Mouse (Mus musculus) frontal cortex, postnatal 10 days (tissue): ENCODE measurements around the gene Adam17.
A peak's percentile ranks its signal among the peaks of the same experiment; 100 is the strongest.

ENCODE experiments used
- DNase-seq, 2 experiments: peaks; one replicate each; pipeline ENCODE4 v3.0.0; 2022; ENCODE audit warnings: low spot score in 2 of 2, mixed read lengths in 1 of 2

Gene Adam17

GRCm38 (mm10) chr12:21353681-21354080, 19.8 kb downstream of the Adam17 start:
- no peak for DNase-seq

GRCm38 (mm10) chr12:21350113-21350876, 23.1 kb downstream of the Adam17 start:
- DNase-seq, result no peak

- DNase-seq, result no peak
These were observed 26.5 kb downstream of the Adam17 start for GRCm38 (mm10) chr12:21346972-21347371.

- no peak for DNase-seq
These were observed 32.8 kb downstream of the Adam17 start for GRCm38 (mm10) chr12:21340674-21341073.

GRCm38 (mm10) chr12:21337171-21337570, 36.3 kb downstream of the Adam17 start:
- DNase-seq, result no peak

GRCm38 (mm10) chr12:21335869-21336268, 37.6 kb downstream of the Adam17 start:
- peak; percentile 35 to 49 for DNase-seq

GRCm38 (mm10) chr12:21333766-21334165, 39.7 kb downstream of the Adam17 start:
- no peak for DNase-seq

GRCm38 (mm10) chr12:21333021-21333420, 40.4 kb downstream of the Adam17 start:
- DNase-seq, result no peak

- no peak for DNase-seq
These were observed 41.7 kb downstream of the Adam17 start for GRCm38 (mm10) chr12:21331711-21332110.

- DNase-seq, result peak in 1 of 2 experiments; percentile 40
These were observed 42.4 kb downstream of the Adam17 start for GRCm38 (mm10) chr12:21330961-21331576.

- no peak for DNase-seq
These were observed 43.6 kb downstream of the Adam17 start for GRCm38 (mm10) chr12:21329661-21330400.

GRCm38 (mm10) chr12:21326325-21326724, 47.1 kb downstream of the Adam17 start:
- no peak for DNase-seq

GRCm38 (mm10) chr12:21325266-21325665, 48.2 kb downstream of the Adam17 start:
- no peak for DNase-seq

- no peak for DNase-seq
These were observed 49.3 kb downstream of the Adam17 start for GRCm38 (mm10) chr12:21324101-21324500.

GRCm38 (mm10) chr12:21322856-21323255, 50.6 kb downstream of the Adam17 start:
- no peak for DNase-seq

GRCm38 (mm10) chr12:21322296-21322695, 51.1 kb downstream of the Adam17 start:
- no peak for DNase-seq

- no peak for DNase-seq
These were observed 52.3 kb downstream of the Adam17 start for GRCm38 (mm10) chr12:21321170-21321569.

- DNase-seq, result no peak
These were observed 53.1 kb downstream of the Adam17 start for GRCm38 (mm10) chr12:21320317-21320716.

- peak; percentile 26 to 57 for DNase-seq
These were observed 55.1 kb downstream of the Adam17 start for GRCm38 (mm10) chr12:21318143-21318895.

GRCm38 (mm10) chr12:21316869-21317265, 56.6 kb downstream of the Adam17 start:
- DNase-seq, result no peak

- DNase-seq, result peak; percentile 52 to 76
These were observed 57.2 kb downstream of the Adam17 start, which contains the start of gene Iah1 for GRCm38 (mm10) chr12:21315923-21316868. Gene Iah1, plus strand, starts transcription at chr12:21316389.
